In the genomic region with DNA sequence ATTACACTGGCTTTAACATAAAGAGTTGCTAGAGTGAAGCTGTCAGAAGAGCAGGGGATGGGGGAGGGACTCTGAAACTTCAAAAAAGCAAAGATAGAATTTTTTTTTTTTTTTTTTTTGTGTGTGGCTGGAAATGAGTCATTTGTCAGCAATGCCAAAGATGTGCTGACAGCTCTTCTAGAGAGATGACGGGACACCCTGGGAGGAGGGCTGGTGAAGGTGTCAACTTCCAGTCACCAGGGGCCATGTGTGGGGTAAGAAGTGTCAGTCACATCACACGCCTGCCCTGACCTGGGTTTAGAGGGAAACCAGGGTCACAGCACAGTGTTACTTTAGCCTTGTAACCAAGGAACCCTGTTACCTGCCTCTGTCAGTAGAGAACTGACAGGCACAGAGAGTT, we compare ENCODE assay signal across 9 mouse cellular contexts.
DNase-seq lines count a peak whose midpoint lies in the region; ATAC-seq and TF ChIP-seq lines count a peak whose summit lies in the region.
"Had no signal": no experiment of that assay in that cellular context is flagged by ENCODE, and none has a peak within 500 bp of the region (broad histone marks: within the 10 kb centered on the region; RNA-seq: fewer than 3 reads in every experiment).

No protein-coding gene starts in this region.

- TF ChIP-seq EP300 in CH12.LX (IDR thresholded peaks at IDR 0.05; ENCODE audit: low read length), result no peak
- TF ChIP-seq EP300 in heart, postnatal 0 days (IDR thresholded peaks at IDR 0.05; ENCODE audit: low read depth), result 0 out of 2 replicates have a peak, but pooled peaks have one; percentile 39

- H3K9ac ChIP-seq in CH12.LX (ENCODE audit: insufficient read depth, low read depth), result no peak overlapping the region
- H3K9ac ChIP-seq in embryonic facial prominence, embryonic 12.5 days, result no peak overlapping the region
- no peak overlapping the region for H3K9ac ChIP-seq in heart, postnatal 0 days (replicated peaks; ENCODE audit: low read depth, low read length)

- 32% methylated on average over 2 of the region's 2 CpGs for WGBS in embryonic facial prominence, embryonic 12.5 days
- 3% methylated on average over 2 of the region's 2 CpGs for WGBS in heart, postnatal 0 days

- H3K4me3 ChIP-seq in gastrocnemius, adult 2 months, result no peak overlapping the region
- H3K4me3 ChIP-seq in CH12.LX (replicated peaks in 1 of 3; ENCODE audit: low read depth in 2 of 3, low read length in 2 of 3, poor library complexity in 1 of 3), result no peak overlapping the region
- no peak overlapping the region for H3K4me3 ChIP-seq in embryonic facial prominence, embryonic 12.5 days
- H3K4me3 ChIP-seq in heart, postnatal 0 days (ENCODE audit: low read depth, low read length), result no peak overlapping the region
- H3K4me3 ChIP-seq in layer of hippocampus, adult 2 months, result no peak overlapping the region

- ATAC-seq in embryonic facial prominence, embryonic 12.5 days (ENCODE audit: insufficient number of reproducible peaks, insufficient read depth, low FRiP score, low TSS enrichment), result 0 out of 2 replicates have a peak, but pooled peaks have one; percentile 41
- peak; percentile 98 for ATAC-seq in heart, postnatal 0 days (ENCODE audit: insufficient read depth, low read depth)
- no peak for ATAC-seq in monocyte, adult 5-6 weeks (replicated peaks; ENCODE audit: insufficient number of reproducible peaks, low FRiP score, low TSS enrichment, poor library complexity, severe bottlenecking)

- no peak overlapping the region for H3K27ac ChIP-seq in gastrocnemius, adult 2 months
- no peak overlapping the region for H3K27ac ChIP-seq in CH12.LX (ENCODE audit: insufficient read depth, low read depth)
- no peak overlapping the region for H3K27ac ChIP-seq in embryonic facial prominence, embryonic 12.5 days
- no peak overlapping the region for H3K27ac ChIP-seq in heart, postnatal 0 days (ENCODE audit: low read depth)
- no peak overlapping the region for H3K27ac ChIP-seq in layer of hippocampus, adult 2 months

- H3K27me3 ChIP-seq in CH12.LX (replicated peaks), result no peaks in the 10 kb centered on the region
- H3K27me3 ChIP-seq in embryonic facial prominence, embryonic 12.5 days, result no peaks in the 10 kb centered on the region
- no peaks in the 10 kb centered on the region for H3K27me3 ChIP-seq in heart, postnatal 0 days (ENCODE audit: control insufficient read depth, insufficient read depth, low read length)

- H3K9me3 ChIP-seq in CH12.LX (replicated peaks; ENCODE audit: low read length), result no peaks in the 10 kb centered on the region
- H3K9me3 ChIP-seq in embryonic facial prominence, embryonic 12.5 days, result no peaks in the 10 kb centered on the region
- H3K9me3 ChIP-seq in heart, postnatal 0 days (replicated peaks; ENCODE audit: control insufficient read depth, low read length), result no peaks in the 10 kb centered on the region

- DNase-seq in gastrocnemius, adult 2 months, result peak; percentile 23
- DNase-seq in gastrocnemius, postnatal 4 days (ENCODE audit: low spot score in 2 of 2), result no peak
- DNase-seq in CH12.LX (ENCODE audit: extremely low read depth), result peak; percentile 16
- DNase-seq in heart, postnatal 0 days (ENCODE audit: low spot score), result peak; percentile 65
- no peak for DNase-seq in frontal cortex, postnatal 25 days (ENCODE audit: low spot score in 2 of 2)
- no peak for DNase-seq in layer of hippocampus, adult 2 months (ENCODE audit: low spot score in 2 of 2)
- DNase-seq: cerebellum, adult 11-12 months had no signal

- intact Hi-C loops in gastrocnemius, adult 2 months (cut with DNase I), result no loop called here

- no peak for TF ChIP-seq CTCF in gastrocnemius, adult 2 months (IDR thresholded peaks at IDR 0.05)
- TF ChIP-seq CTCF in CH12.LX (conservative IDR thresholded peaks at IDR 0.05 in 1 of 2, IDR thresholded peaks at IDR 0.05 in 1 of 2; ENCODE audit: low read depth in 2 of 2, low read length in 2 of 2), result no peak
- no peak for TF ChIP-seq CTCF in heart, postnatal 0 days (IDR thresholded peaks at IDR 0.05; ENCODE audit: low read depth)
- no peak for TF ChIP-seq CTCF in layer of hippocampus, adult 2 months (conservative IDR thresholded peaks at IDR 0.05)

- H3K4me1 ChIP-seq in CH12.LX (ENCODE audit: control insufficient read depth in 1 of 2, insufficient read depth in 2 of 2), result 0 out of 4 replicates have a peak, but pooled peaks cover 0 to 2% of the 10 kb centered on the region in 2 experiments
- no peaks in the 10 kb centered on the region for H3K4me1 ChIP-seq in embryonic facial prominence, embryonic 12.5 days
- H3K4me1 ChIP-seq in heart, postnatal 0 days (ENCODE audit: control insufficient read depth, insufficient read depth), result peaks cover 9% of the 10 kb centered on the region

- no peaks in the 10 kb centered on the region for H3K36me3 ChIP-seq in CH12.LX (replicated peaks in 1 of 2; ENCODE audit: control insufficient read depth in 1 of 2, insufficient read depth in 1 of 2, low read length in 1 of 2)
- no peaks in the 10 kb centered on the region for H3K36me3 ChIP-seq in embryonic facial prominence, embryonic 12.5 days
- no peaks in the 10 kb centered on the region for H3K36me3 ChIP-seq in heart, postnatal 0 days (replicated peaks; ENCODE audit: control insufficient read depth, insufficient read depth, low read length)

- dilution Hi-C loops in CH12.LX (cut with MboI; ENCODE audit: extremely low pct_ligation_motif_present, extremely low pct_unique_long_range_greater_than_20kb, low sequenced_read_pairs), result no loop called here

- no peak for TF ChIP-seq RAD21 in CH12.LX (IDR thresholded peaks at IDR 0.05; ENCODE audit: low read depth, low read length)

- in situ Hi-C loops in CH12.LX (cut with MboI; ENCODE audit: low pct_ligation_motif_present, low pct_unique_long_range_greater_than_20kb, low sequenced_read_pairs), result no loop called here

- TF ChIP-seq POLR2A in CH12.LX (IDR thresholded peaks at IDR 0.05; ENCODE audit: low read depth, low read length), result no peak

- H3K79me2 ChIP-seq in CH12.LX (replicated peaks; ENCODE audit: control insufficient read depth, extremely low read depth, insufficient read depth, poor library complexity, severe bottlenecking), result no peaks in the 10 kb centered on the region; the same call in 1 of the 2 replicates

- H3K4me2 ChIP-seq in CH12.LX (ENCODE audit: insufficient read depth, low read depth, poor library complexity, severe bottlenecking), result peak overlapping the region; percentile 58; the same call in 1 of the 2 replicates
- no peak overlapping the region for H3K4me2 ChIP-seq in embryonic facial prominence, embryonic 12.5 days (replicated peaks)
- H3K4me2 ChIP-seq in heart, postnatal 0 days (ENCODE audit: low read depth, low read length), result no peak overlapping the region

TF ChIP-seq in CH12.LX, 34 proteins besides CTCF, POLR2A, EP300 and RAD21:
- TF ChIP-seq NRF1 (IDR thresholded peaks at IDR 0.05; ENCODE audit: low read depth, low read length) (no peak), ZNF384 (IDR thresholded peaks at IDR 0.05; ENCODE audit: low read depth, low read length) (peak; percentile 89), MAZ (IDR thresholded peaks at IDR 0.05; ENCODE audit: low read depth, low read length) (no peak), USF1 (IDR thresholded peaks at IDR 0.05; ENCODE audit: low read depth, low read length) (no peak), POLR2AphosphoS2 (IDR thresholded peaks at IDR 0.05; ENCODE audit: low read depth, low read length) (no peak)

Comparison
In these comparisons a context has a peak if more than half of its experiments do, and no peak if none do; other contexts are left out.
1. DNase-seq: peak in gastrocnemius, adult 2 months (single experiment), CH12.LX (single experiment) and heart, postnatal 0 days (single experiment); none in gastrocnemius, postnatal 4 days (0 of 2), frontal cortex, postnatal 25 days (0 of 2) and layer of hippocampus, adult 2 months (0 of 2).